Mouse (Mus musculus): Measurements from ENCODE around the gene Sec14l2. TPM values are rescaled to one million over a fixed set of nuclear protein-coding genes. Genes with fewer than 3 reads are reported as not detected.
A peak's percentile ranks its signal among the peaks of the same experiment; 100 is the strongest.

The Sec14l2 gene
- total RNA-seq, 2 experiments from 2014 or later, result 0.72 to 0.87 TPM

DNA sequence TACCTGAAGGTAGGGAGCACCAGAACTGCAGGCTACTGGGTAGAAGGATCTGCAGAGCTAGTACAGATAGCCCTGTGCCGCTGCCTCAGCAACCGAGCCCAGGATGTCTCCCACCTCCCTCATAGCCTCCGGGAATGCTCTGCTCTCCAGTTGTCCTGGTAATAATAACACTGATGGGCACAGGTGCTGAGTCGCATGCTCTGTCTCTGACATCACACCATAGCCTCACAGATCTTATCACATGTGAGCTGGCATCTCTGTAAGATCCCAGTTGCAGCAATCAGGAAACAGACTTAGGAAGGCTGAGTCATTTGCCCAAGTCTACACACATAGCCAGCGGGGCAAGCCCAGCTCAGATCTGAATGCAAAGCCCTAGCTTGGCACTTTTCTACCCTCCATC, 21.4 kb downstream of the Sec14l2 start:
- ATAC-seq (replicated peaks; ENCODE audit: poor library complexity), result peak; percentile 27

DNA sequence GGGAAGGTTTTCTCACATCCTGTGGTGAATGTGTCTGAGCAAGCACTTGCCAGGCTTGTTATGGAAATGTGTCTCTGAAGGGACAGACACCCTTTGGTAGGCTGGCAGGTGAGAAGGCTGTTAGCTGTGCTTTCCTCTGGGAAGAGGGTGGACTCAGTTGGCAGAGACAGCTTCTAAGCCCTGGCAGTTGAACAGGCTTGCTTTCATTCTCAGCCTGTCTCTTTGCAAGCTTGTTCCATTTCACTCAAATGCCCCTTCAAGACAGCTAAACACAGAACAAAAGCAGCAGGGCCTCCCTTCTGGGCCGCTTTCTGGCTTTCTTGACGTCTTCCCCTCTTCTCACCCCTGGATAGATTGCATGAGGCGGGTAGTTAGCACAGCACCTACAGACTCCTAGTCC, 23.8 kb downstream of the Sec14l2 start:
- no peak for ATAC-seq (replicated peaks; ENCODE audit: poor library complexity)

GRCm38 (mm10) chr11:4098816-4099215, 24.4 kb downstream of the Sec14l2 start:
- ATAC-seq (replicated peaks; ENCODE audit: poor library complexity), result no peak

GRCm38 (mm10) chr11:4098120-4098519, 25.1 kb downstream of the Sec14l2 start:
- ATAC-seq (replicated peaks; ENCODE audit: poor library complexity), result no peak

- no peak for ATAC-seq (replicated peaks; ENCODE audit: poor library complexity)
Measured at GRCm38 (mm10) chr11:4097091-4097621, 26.1 kb downstream of the Sec14l2 start.

DNA sequence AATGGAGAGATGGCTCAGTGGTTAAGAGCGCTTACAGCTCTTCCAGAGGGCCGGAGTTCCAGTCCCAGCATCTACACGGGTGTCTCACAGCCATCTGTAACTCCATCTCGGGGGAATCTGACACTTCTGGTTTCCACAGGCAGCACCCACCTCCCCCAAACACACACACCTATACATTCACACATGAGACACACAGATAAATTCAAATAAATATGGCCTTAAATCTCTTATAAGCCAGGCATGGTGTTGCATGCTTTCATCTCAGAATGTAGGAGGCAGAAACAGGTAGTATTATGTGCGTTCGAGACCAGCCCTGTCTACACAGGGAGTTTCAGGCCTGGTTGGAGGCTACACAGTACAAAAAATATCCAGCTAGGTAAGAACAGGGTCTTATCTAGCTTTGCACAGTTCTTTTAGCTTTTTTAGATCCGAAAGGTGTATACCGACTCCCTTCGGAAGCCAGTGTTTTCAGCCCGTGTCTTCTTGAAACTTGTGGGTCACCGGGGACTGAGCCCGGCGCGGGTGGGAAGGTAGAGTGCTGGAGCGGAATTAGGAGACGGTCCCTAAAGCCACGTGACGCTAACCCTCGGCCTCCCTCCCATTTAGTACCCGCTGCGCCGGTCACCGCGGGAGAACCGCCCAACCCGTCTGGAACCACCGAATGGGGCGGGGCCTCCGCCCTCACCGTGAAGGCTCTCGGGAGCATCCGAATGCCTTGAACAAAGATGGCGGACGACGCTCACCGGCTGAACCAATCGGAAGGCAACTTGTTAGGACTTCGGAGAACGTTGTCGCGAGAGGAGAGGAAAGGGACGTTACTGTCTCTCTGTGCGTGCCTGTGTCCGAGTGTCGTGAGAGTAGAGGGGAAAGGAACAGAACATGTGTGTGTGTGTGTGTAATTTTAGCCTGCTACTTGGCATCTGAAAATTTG, 26.9 kb downstream of the Sec14l2 start:
- peak; percentile 85 for ATAC-seq (replicated peaks; ENCODE audit: poor library complexity)

- ATAC-seq (replicated peaks; ENCODE audit: poor library complexity), result peak; percentile 21
Measured at GRCm38 (mm10) chr11:4095171-4096053, 27.8 kb downstream of the Sec14l2 start, which contains the start of gene Mtfp1. Gene Mtfp1, minus strand, starts transcription at chr11:4095445.

DNA sequence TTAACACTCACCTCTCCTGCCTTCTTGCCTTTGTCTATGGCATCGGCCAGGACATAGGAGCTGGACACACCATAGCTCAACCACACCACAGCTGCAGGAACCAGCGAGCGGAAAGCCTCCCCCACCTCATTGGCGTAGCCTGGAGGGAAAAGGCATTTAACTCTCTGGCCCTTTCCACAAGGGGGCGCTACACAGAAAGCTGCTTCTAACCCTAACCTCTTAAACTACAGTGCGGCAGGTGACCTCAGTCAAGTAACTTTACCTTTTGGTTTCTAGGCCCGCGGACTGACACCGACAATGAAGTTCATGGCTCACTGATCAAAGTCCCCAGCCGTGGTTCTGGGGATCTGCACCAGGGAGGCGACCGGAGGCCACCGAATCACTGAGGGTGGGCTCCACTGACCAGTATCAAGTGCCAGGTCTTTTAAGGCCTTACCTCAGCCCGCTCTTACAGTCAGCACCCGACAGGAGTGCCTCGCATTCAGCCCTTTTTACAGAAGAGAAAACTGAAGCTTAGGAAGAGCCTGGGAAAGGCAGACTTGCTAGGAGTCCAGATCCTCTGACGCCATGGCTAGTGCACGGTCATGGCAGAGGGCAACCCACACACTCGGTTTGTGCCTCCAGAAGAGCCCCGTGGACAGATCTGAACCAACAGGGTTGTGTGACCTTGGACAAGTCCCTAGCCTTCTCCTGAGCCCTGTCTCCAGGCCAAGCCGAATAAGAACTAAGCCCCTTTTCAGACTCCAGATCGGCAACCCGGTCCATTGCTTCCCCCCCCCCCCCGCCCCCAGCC, 28.6 kb downstream of the Sec14l2 start:
- peak; percentile 54 for ATAC-seq (replicated peaks; ENCODE audit: poor library complexity)

GRCm38 (mm10) chr11:4093459-4094377, 29.5 kb downstream of the Sec14l2 start:
- ATAC-seq (replicated peaks; ENCODE audit: poor library complexity), result no peak

- ATAC-seq (replicated peaks; ENCODE audit: poor library complexity), result no peak
Measured at GRCm38 (mm10) chr11:4087267-4087666, 35.9 kb downstream of the Sec14l2 start.

- peak; percentile 94 for ATAC-seq (replicated peaks; ENCODE audit: poor library complexity)
Measured at GRCm38 (mm10) chr11:4086246-4086645, 37.0 kb downstream of the Sec14l2 start.

DNA sequence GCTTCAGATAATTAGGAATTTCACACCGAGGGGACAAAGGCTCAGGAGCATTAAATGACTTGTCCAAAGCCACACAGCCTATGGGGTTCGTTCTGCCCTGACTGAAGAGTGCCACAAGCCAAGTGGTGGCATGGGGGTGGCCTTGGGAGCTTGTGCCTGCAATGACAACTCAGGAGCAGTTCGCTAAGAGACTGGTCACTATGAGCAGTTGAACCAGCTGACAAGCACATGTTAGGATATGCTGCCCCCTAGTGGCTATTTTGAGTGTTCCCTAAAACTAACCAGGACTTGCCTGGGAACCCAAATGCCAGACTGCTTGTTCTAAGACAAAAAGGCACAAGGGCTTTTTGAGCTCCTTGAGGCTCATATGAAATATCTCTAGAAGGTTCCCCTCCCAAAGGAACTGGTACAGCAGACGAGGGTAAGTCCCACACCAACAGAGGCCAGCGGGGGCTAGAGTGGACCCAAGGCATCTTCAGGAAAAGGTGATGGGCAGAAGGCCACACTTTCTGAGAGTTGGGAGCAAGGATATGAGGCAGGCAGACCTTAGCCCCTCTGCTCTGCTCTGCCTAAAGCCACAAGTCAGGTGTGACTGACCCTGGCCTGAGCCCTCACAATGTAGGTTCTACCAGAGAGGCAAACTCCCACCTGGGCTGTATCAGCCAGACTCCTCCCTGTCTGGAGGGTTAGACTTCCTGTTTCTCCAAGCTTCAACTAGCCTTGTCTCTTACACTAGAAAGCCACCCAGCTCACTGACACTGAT, 39.7 kb downstream of the Sec14l2 start:
- ATAC-seq (replicated peaks; ENCODE audit: poor library complexity), result peak; percentile 58

- ATAC-seq (replicated peaks; ENCODE audit: poor library complexity), result peak; percentile 84
Measured at GRCm38 (mm10) chr11:4080219-4080618, 43.0 kb downstream of the Sec14l2 start.

- no peak for ATAC-seq (replicated peaks; ENCODE audit: poor library complexity)
Measured at GRCm38 (mm10) chr11:4078267-4078933, 44.8 kb downstream of the Sec14l2 start.

GRCm38 (mm10) chr11:4076633-4077032, 46.6 kb downstream of the Sec14l2 start:
- ATAC-seq (replicated peaks; ENCODE audit: poor library complexity), result peak; percentile 72

GRCm38 (mm10) chr11:4069664-4070063, 53.6 kb downstream of the Sec14l2 start:
- no peak for ATAC-seq (replicated peaks; ENCODE audit: poor library complexity)

DNA sequence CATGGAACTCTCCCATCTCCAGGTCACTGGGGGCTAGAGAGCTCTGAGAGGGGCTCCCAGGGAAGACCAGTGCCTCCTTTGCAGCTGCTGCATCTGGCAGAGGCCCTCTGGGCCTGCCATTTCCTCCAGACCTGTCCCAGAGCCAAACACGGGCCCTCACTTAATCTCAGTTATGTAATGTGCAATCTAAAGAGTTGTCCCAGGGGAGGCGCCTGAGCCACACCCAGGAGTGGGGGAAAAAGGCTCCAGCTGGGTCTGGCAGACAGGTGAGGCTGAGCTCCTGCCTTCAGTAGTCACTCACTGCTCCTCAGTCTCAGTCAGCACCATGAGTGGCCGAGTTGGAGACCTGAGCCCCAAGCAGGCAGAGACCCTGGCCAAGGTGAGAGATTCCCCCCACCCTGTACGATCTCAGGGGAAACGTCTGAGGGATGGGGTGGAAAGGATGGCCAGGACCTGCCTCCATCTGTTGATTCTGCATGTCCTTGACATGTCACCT, 58.5 kb downstream of the Sec14l2 start, which contains the start of gene Sec14l3:
TSS of gene Sec14l3 (plus strand) at position 215 of the 496 bp plus-strand sequence.
- ATAC-seq (replicated peaks; ENCODE audit: poor library complexity), result no peak

DNA sequence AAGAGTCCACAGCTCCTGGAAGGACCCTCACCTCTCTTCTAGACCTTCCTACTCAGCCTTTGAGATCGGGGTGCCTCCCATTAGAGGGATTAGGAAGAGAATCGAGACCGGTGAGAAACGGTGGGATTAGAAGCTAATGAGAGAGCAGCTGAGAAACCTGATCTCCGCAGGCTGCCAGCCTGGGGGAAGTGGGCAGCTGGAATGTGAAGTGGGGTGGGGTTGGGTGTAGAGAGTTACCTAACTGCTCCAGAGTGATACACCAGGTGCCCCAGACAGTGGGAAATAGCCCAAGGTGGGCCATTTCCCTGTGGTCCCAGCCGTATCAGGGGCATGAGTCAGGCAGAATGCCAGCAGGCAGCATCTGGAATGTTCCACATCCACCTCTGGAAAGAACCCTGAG, 60.2 kb downstream of the Sec14l2 start:
- no peak for ATAC-seq (replicated peaks; ENCODE audit: poor library complexity)
